Comparison of ENCODE assay signal across 8 mouse cellular contexts in the genomic region with DNA sequence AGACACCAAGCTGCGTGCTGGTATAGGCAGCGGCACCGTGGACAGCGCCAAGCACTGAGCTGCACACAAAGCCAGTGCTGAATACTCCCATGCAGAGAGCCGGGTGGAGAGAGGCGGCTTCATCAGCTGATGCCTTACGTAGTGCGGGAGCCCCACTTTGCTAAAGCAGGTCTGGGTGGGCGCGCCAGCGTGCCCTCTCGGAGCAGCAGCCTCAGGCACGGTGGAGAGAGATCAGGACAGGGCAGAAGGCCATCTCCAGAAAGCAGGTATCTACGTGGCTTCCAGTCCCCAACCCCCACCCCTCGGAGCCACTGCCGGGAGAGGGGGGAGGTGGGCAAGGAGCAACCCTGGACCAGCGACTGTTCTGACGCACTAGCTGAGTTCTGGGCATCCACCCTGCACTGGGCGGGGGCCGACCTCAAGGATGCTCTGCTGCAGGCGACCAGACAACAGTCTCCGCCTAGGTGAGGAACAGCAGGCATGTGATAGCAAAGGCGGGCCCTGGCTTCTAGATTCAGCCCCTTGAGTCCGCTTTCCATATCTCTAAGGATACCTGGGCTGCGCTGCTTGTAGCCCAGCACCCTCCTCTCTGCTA. TPM values are rescaled to one million over a fixed set of nuclear protein-coding genes. Genes with fewer than 3 reads are reported as not detected.
A peak's percentile ranks its signal among the peaks of the same experiment; 100 is the strongest.
DNase-seq lines count a peak whose midpoint lies in the region; ATAC-seq lines count a peak whose summit lies in the region.

A gene (plus strand): TSS at position 449 of the 595 bp plus-strand sequence.

- no peak within 1 kb of the TSS for H3K27ac ChIP-seq in hindbrain, embryonic 11.5 days (ENCODE audit: low read depth, low read length)
- H3K27ac ChIP-seq in neural tube, embryonic 12.5 days: no peak within 1 kb of the TSS

- H3K9me3 ChIP-seq in hindbrain, embryonic 11.5 days (ENCODE audit: control insufficient read depth, low read length): no peaks in the 10 kb centered on the region
- no peaks in the 10 kb centered on the region for H3K9me3 ChIP-seq in neural tube, embryonic 12.5 days

- peak; percentile 76 for ATAC-seq in hindbrain, embryonic 11.5 days (ENCODE audit: low FRiP score)
- ATAC-seq in neural tube, embryonic 12.5 days (ENCODE audit: low FRiP score, low read depth): peak; percentile 87
- no peak for ATAC-seq in megakaryocyte-erythroid progenitor cell, adult 5-6 weeks (replicated peaks; ENCODE audit: low FRiP score, low TSS enrichment, poor library complexity, severe bottlenecking)

- 5% methylated on average over 25 of the region's 25 CpGs for WGBS in hindbrain, embryonic 11.5 days
- 5% methylated on average over 25 of the region's 25 CpGs for WGBS in neural tube, embryonic 12.5 days

- H3K9ac ChIP-seq in hindbrain, embryonic 11.5 days (ENCODE audit: low read depth, low read length): peak within 1 kb of the TSS; percentile 45; the same call in 1 of the 2 replicates
- peak within 1 kb of the TSS; percentile 55 for H3K9ac ChIP-seq in neural tube, embryonic 12.5 days

- peaks cover 11% of the 10 kb centered on the region; the same call in 1 of the 2 replicates for H3K27me3 ChIP-seq in hindbrain, embryonic 11.5 days (ENCODE audit: control insufficient read depth, insufficient read depth, low read length)
- peaks cover 14% of the 10 kb centered on the region for H3K27me3 ChIP-seq in neural tube, embryonic 12.5 days (replicated peaks)

- DNase-seq in ovary, adult 18-20 months (ENCODE audit: low spot score): peak; percentile 7
- DNase-seq in ovary, postnatal 10 days (ENCODE audit: low spot score): no peak
- peak; percentile 57 for DNase-seq in embryo, embryonic 9.5 days (ENCODE audit: extremely low spot score)
- DNase-seq in hindbrain, embryonic 11.5 days (ENCODE audit: low spot score): peak; percentile 48
- peak; percentile 62 to 70 for DNase-seq in left cerebral cortex, adult 18-20 months (ENCODE audit: low spot score in 2 of 2)
- DNase-seq in gastrocnemius, postnatal 36 days: no peak

- no peaks in the 10 kb centered on the region for H3K36me3 ChIP-seq in hindbrain, embryonic 11.5 days (ENCODE audit: control insufficient read depth, insufficient read depth, low read length)
- H3K36me3 ChIP-seq in neural tube, embryonic 12.5 days: no peaks in the 10 kb centered on the region

- peak within 1 kb of the TSS; percentile 54 for H3K4me2 ChIP-seq in hindbrain, embryonic 11.5 days (replicated peaks; ENCODE audit: low read depth, low read length)
- H3K4me2 ChIP-seq in neural tube, embryonic 12.5 days (replicated peaks): peak within 1 kb of the TSS; percentile 66

- H3K4me1 ChIP-seq in hindbrain, embryonic 11.5 days (replicated peaks; ENCODE audit: control insufficient read depth, insufficient read depth, low read length): 0 out of 2 replicates have a peak, but pooled peaks cover 2% of the 10 kb centered on the region
- H3K4me1 ChIP-seq in neural tube, embryonic 12.5 days: peaks cover 7% of the 10 kb centered on the region; the same call in 1 of the 2 replicates

- intact Hi-C loops in gastrocnemius, postnatal 36 days (cut with DNase I): no loop called here

- H3K4me3 ChIP-seq in hindbrain, embryonic 11.5 days (ENCODE audit: low read depth, low read length): peak within 1 kb of the TSS; percentile 27
- peak within 1 kb of the TSS; percentile 31 for H3K4me3 ChIP-seq in neural tube, embryonic 12.5 days

RNA-seq across cellular contexts. Expression of the gene that starts here (rescaled TPM):
- polyA plus RNA-seq in hindbrain, embryonic 11.5 days (2014; fragmentation: Nextera tagmentation; extraction: Ambion mirVana): 0.07 TPM in 1 of 2 replicates, not detected in the other
- total RNA-seq in left cerebral cortex, adult 18-20 months (2021): 10 to 100 TPM; 13.4 to 15.4 TPM
- polyA plus RNA-seq in neural tube, embryonic 12.5 days (2016; fragmentation: Nextera tagmentation; extraction: Ambion mirVana): 0.20 and 0.26 TPM in 2 replicates
- total RNA-seq in megakaryocyte-erythroid progenitor cell, adult 5-6 weeks (2014; fragmentation: Nextera tagmentation): not detected in 2 replicates
- not detected in 2 replicates for total RNA-seq in megakaryocyte-erythroid progenitor cell, adult 5-6 weeks (2017)
- total RNA-seq in gastrocnemius, postnatal 36 days (2021): not detected

Comparison
In these comparisons a context has a peak if more than half of its experiments do, and no peak if none do; other contexts are left out.
1. RNA of the gene that starts here (total RNA-seq): 13.4 to 15.4 TPM in left cerebral cortex, adult 18-20 months; not detected in megakaryocyte-erythroid progenitor cell, adult 5-6 weeks and not detected in gastrocnemius, postnatal 36 days; every median in the first group is over 10 times any median in the second.
2. DNase-seq: peak in ovary, adult 18-20 months (single experiment), embryo, embryonic 9.5 days (single experiment) and left cerebral cortex, adult 18-20 months (2 of 2); none in ovary, postnatal 10 days (single experiment) and gastrocnemius, postnatal 36 days (0 of 2).
3. Peak in DNase-seq, ATAC-seq, H3K4me3 ChIP-seq, H3K9ac ChIP-seq and H3K4me2 ChIP-seq in hindbrain, embryonic 11.5 days; RNA of the gene not detected or under 1 TPM.
4. Peak in ATAC-seq, H3K4me3 ChIP-seq, H3K9ac ChIP-seq and H3K4me2 ChIP-seq in neural tube, embryonic 12.5 days; RNA of the gene not detected or under 1 TPM.